Mouse (Mus musculus): ENCODE measurements around the gene Olfr108.

- TF ChIP-seq CTCF (conservative IDR thresholded peaks at IDR 0.05; ENCODE audit: low read length) (no peak), POU5F1 (IDR thresholded peaks at IDR 0.05; ENCODE audit: borderline replicate concordance, low read length) (no peak)
Measured at GRCm38 (mm10) chr17:37483452-37483851, 38.2 kb downstream of the Olfr108 start, which contains the start of gene H2-M2.

All from E14TG2a.4 (cell line).